Mouse (Mus musculus): ENCODE results near the gene Pold1. TPM values are rescaled to one million over a fixed set of nuclear protein-coding genes. Genes with fewer than 3 reads are reported as not detected.

Gene Pold1
- polyA plus RNA-seq, 1 experiment = 23.7 TPM

DNA sequence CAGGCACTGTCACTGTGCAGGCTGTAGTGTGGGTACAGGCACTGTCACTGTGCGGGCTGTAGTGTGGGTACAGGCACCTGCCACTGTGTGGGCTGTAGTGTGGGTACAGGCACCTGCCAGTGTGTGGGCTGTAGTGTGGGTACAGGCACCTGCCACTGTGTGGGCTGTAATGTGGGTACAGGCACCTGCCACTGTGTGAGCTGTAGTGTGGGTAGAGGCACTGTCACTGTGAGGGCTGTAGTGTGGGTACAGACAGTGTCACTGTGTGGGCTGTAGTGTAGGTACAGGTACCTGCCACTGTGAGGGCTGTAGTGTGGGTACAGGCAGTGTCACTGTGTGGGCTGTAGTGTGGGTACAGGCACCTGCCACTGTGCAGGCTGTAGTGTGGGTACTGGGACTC, 64.5 kb downstream of the Pold1 start:
- Histone ChIP-seq H3K27ac (ENCODE audit: insufficient read depth, low read length) (no peak overlapping the region), H3K4me1 (ENCODE audit: control insufficient read depth, insufficient read depth, low read length) (no peaks in the 10 kb centered on the region), H3K4me3 (ENCODE audit: insufficient read depth, low read length) (no peak overlapping the region)
- no peak for TF ChIP-seq POLR2A (IDR thresholded peaks at IDR 0.05; ENCODE audit: low read depth, low read length)
- no peak for TF ChIP-seq CTCF (IDR thresholded peaks at IDR 0.05; ENCODE audit: borderline replicate concordance, insufficient read depth, low read length)

- no peak overlapping the region for H3K27ac ChIP-seq (ENCODE audit: insufficient read depth, low read length)
- TF ChIP-seq CTCF (IDR thresholded peaks at IDR 0.05; ENCODE audit: borderline replicate concordance, insufficient read depth, low read length) = no peak
- no peak for TF ChIP-seq POLR2A (IDR thresholded peaks at IDR 0.05; ENCODE audit: low read depth, low read length)
- no peaks in the 10 kb centered on the region for H3K4me1 ChIP-seq (ENCODE audit: control insufficient read depth, insufficient read depth, low read length)
- no peak overlapping the region for H3K4me3 ChIP-seq (ENCODE audit: insufficient read depth, low read length)
These were observed 65.7 kb downstream of the Pold1 start for GRCm38 (mm10) chr7:44482836-44483435.

Other genes starting within 250 kb of the Pold1 start
- 2.6 and 13.4 TPM in 2 replicates for gene Clec11a, start 241.9 kb downstream of the Pold1 start, polyA plus RNA-seq (2011; ENCODE audit: insufficient read length, low read depth, missing spikeins)
- gene Shank1, start 238.6 kb downstream of the Pold1 start, polyA plus RNA-seq (2011; ENCODE audit: insufficient read length, low read depth, missing spikeins) = 1.1 and 2.6 TPM in 2 replicates
- gene Syt3, start 164.7 kb downstream of the Pold1 start, polyA plus RNA-seq (2011; ENCODE audit: insufficient read length, low read depth, missing spikeins) = 0.18 and 0.25 TPM in 2 replicates
- gene 1700008O03Rik, start 163.0 kb downstream of the Pold1 start, polyA plus RNA-seq (2011; ENCODE audit: insufficient read length, low read depth, missing spikeins) = not detected in 2 replicates
- 0.32 TPM in 1 of 2 replicates, not detected in the other for gene Lrrc4b, start 119.8 kb downstream of the Pold1 start, polyA plus RNA-seq (2011; ENCODE audit: insufficient read length, low read depth, missing spikeins)
- gene Aspdh, start 83.5 kb downstream of the Pold1 start, polyA plus RNA-seq (2011; ENCODE audit: insufficient read length, low read depth, missing spikeins) = not detected in 2 replicates
- 53.0 and 53.9 TPM in 2 replicates for gene Josd2, start 80.9 kb downstream of the Pold1 start, polyA plus RNA-seq (2011; ENCODE audit: insufficient read length, low read depth, missing spikeins)
- gene Emc10, start 52.3 kb downstream of the Pold1 start, polyA plus RNA-seq (2011; ENCODE audit: insufficient read length, low read depth, missing spikeins) = 100 and 111 TPM in 2 replicates
- gene Fam71e1, start 52.3 kb downstream of the Pold1 start, polyA plus RNA-seq (2011; ENCODE audit: insufficient read length, low read depth, missing spikeins) = 2.7 and 4.4 TPM in 2 replicates
- gene Mybpc2, start 24.2 kb downstream of the Pold1 start, polyA plus RNA-seq (2011; ENCODE audit: insufficient read length, low read depth, missing spikeins) = not detected in 2 replicates
- gene Spib, start 16.8 kb downstream of the Pold1 start, polyA plus RNA-seq (2011; ENCODE audit: insufficient read length, low read depth, missing spikeins) = not detected in 2 replicates
- 55.1 and 58.4 TPM in 2 replicates for gene Nr1h2, start 5.1 kb upstream of the Pold1 start, polyA plus RNA-seq (2011; ENCODE audit: insufficient read length, low read depth, missing spikeins)
- not detected in 2 replicates for gene Napsa, start 23.5 kb upstream of the Pold1 start, polyA plus RNA-seq (2011; ENCODE audit: insufficient read length, low read depth, missing spikeins)
- gene Kcnc3, start 41.8 kb upstream of the Pold1 start, polyA plus RNA-seq (2011; ENCODE audit: insufficient read length, low read depth, missing spikeins) = 0.27 and 0.51 TPM in 2 replicates
- gene Myh14, start 122.0 kb upstream of the Pold1 start, polyA plus RNA-seq (2011; ENCODE audit: insufficient read length, low read depth, missing spikeins) = not detected in 2 replicates
- not detected in 2 replicates for gene Izumo2, start 159.9 kb upstream of the Pold1 start, polyA plus RNA-seq (2011; ENCODE audit: insufficient read length, low read depth, missing spikeins)
- 26.3 and 27.4 TPM in 2 replicates for gene Vrk3, start 199.6 kb upstream of the Pold1 start, polyA plus RNA-seq (2011; ENCODE audit: insufficient read length, low read depth, missing spikeins)
- gene Zfp473, start 202.2 kb upstream of the Pold1 start, polyA plus RNA-seq (2011; ENCODE audit: insufficient read length, low read depth, missing spikeins) = 0.12 and 0.53 TPM in 2 replicates

All from embryonic fibroblast, embryonic 13.5 days (primary cell).